Mouse (Mus musculus) ovary, postnatal 10 days (tissue): Measurements from ENCODE around the gene 1700018F24Rik.
"Not testable (repeated sequence)": the region's sequence is repeated elsewhere in the genome, so short reads cannot be mapped to it uniquely, and the experiment has no call there.

Source experiments
- DNase-seq: peaks from one replicate; pipeline ENCODE4 v3.0.0; 2022; ENCODE audit warnings: low spot score

Gene 1700018F24Rik

GRCm38 (mm10) chr5:145083201-145083600, 40.4 kb downstream of the 1700018F24Rik start:
- DNase-seq = not testable (repeated sequence)

- DNase-seq = peak; percentile 77
Observed at GRCm38 (mm10) chr5:145083632-145084451, 41.1 kb downstream of the 1700018F24Rik start, which contains the start of the genes Arpc1a and Kpna7. Arpc1a (plus strand) TSS chr5:145083830. Kpna7 (minus strand) TSS chr5:145084030.

- no peak for DNase-seq
Observed at GRCm38 (mm10) chr5:145084822-145085221, 42.0 kb downstream of the 1700018F24Rik start.

GRCm38 (mm10) chr5:145088186-145088585, 45.4 kb downstream of the 1700018F24Rik start:
- DNase-seq = no peak

GRCm38 (mm10) chr5:145089878-145090277, 47.1 kb downstream of the 1700018F24Rik start:
- no peak for DNase-seq
